Mouse (Mus musculus) thymus, adult 2 months (tissue): ENCODE data around the gene Babam2.

Experiments used
- CTCF ChIP-seq: fragments of 200-500 bp; IDR thresholded peaks from 2 replicates; pipeline ENCODE4 v1.5.1; 2012; ENCODE audit warnings: mild to moderate bottlenecking, control low read depth, low read length, moderate library complexity, borderline replicate concordance; ENCODE audit not compliant: control insufficient read depth, poor library complexity, insufficient read depth; ENCODE audit errors: extremely low read depth
- POLR2A ChIP-seq: fragments of 200-500 bp; IDR thresholded peaks from 2 replicates; pipeline ENCODE4 v1.6.1; 2012; ENCODE audit warnings: mild to moderate bottlenecking, low read length, control low read depth, moderate library complexity; ENCODE audit not compliant: control insufficient read depth, poor library complexity, insufficient read depth; ENCODE audit errors: extremely low read depth

DNA sequence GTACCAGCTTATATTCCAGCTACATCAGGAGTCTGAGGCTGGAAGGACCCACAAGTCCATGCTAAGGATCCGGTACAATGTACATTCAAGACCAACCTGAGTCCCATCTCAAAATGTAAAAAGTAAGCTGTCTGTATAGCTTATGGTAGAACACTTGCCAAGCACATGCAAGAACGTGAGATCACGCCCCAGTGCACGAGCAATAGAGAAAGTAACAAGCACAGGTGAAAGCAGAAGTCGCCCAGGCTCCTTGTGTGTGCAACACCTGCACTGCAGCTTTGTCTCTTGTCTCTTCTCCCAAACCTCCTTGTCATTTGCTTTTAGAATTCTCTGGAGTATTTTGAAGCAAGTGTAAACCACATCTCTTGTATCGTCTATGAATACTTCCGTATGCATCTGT lies 317.3 kb downstream of the Babam2 start:
- TF ChIP-seq CTCF = no peak
- no peak for TF ChIP-seq POLR2A
